Mouse (Mus musculus) midbrain, embryonic 10.5 days (tissue): ENCODE measurements around the gene Ebf1. TPM values are rescaled to one million over a fixed set of nuclear protein-coding genes. Genes with fewer than 3 reads are reported as not detected.
A peak's percentile ranks its signal among the peaks of the same experiment; 100 is the strongest.

ENCODE experiments used
- DNase-seq: peaks from one replicate; pipeline ENCODE4 v3.0.0-alpha.2; 2017; ENCODE audit warnings: low spot score
- H3K27ac ChIP-seq: fragments of 300-500 bp; sonication (generic); replicated peaks from 2 replicates; pipeline ENCODE4 v1.5.1; 2016; ENCODE audit warnings: mild to moderate bottlenecking
- H3K27me3 ChIP-seq: fragments of 300-500 bp; sonication (generic); 2 replicates; pipeline ENCODE4 v1.6.1; 2016; ENCODE audit warnings: low read depth, mild to moderate bottlenecking; ENCODE audit not compliant: poor library complexity, severe bottlenecking
- H3K36me3 ChIP-seq: fragments of 300-500 bp; sonication (generic); 2 replicates; pipeline ENCODE4 v1.6.1; 2016; ENCODE audit warnings: mild to moderate bottlenecking, moderate library complexity
- H3K4me1 ChIP-seq: fragments of 300-500 bp; sonication (generic); 2 replicates; pipeline ENCODE4 v1.6.1; 2016
- H3K4me3 ChIP-seq: fragments of 300-500 bp; sonication (generic); 2 replicates; pipeline ENCODE4 v1.5.1; 2016; ENCODE audit warnings: mild to moderate bottlenecking, moderate library complexity
- H3K9me3 ChIP-seq: fragments of 300-500 bp; sonication (generic); replicated peaks from 2 replicates; pipeline ENCODE4 v1.6.1; 2016; ENCODE audit warnings: mild to moderate bottlenecking
- WGBS: fragments of 180-500 bp; shearing (Covaris S2); methylation state at CpG from one replicate; pipeline ENCODE4 v1.1.7; 2016; 5-methylcytosine and 5-hydroxymethylcytosine counted together
- polyA plus RNA-seq: library from polyadenylated mRNA; unstranded; fragments of >200 nt; fragmentation: Nextera tagmentation; extraction: Ambion mirVana; gene quantifications from 2 replicates; pipeline ENCODE4 v1.2.1, GENCODE M21; 2016

The Ebf1 gene
- polyA plus RNA-seq, 1 experiment from 2014 or later, result 31.8 TPM

DNA sequence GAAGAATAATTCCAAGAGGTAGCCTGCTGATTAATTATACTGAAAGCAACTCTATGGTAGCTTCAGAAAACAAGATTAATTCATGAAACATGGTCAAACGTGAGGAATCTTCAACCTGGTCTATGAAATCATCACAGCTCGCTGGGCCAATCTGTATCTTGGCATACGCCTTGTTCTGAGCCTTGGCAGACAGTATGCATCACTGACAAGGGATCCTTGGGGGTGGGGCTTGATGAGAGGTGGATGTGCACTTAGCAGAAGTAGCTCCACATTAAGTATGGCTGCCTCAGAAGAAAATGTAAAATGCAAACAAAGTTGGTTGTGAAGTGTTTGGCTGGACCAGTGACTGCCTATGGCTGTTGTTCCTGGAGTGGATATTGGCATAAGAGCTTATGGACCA lies 258.1 kb downstream of the Ebf1 start:
- no peaks in the 10 kb centered on the region for H3K27me3 ChIP-seq
- no peak overlapping the region for H3K4me3 ChIP-seq
- 90% methylated on average over 3 of the region's 3 CpGs for WGBS
- H3K36me3 ChIP-seq, result no peaks in the 10 kb centered on the region
- H3K4me1 ChIP-seq, result no peaks in the 10 kb centered on the region
- DNase-seq, result no peak
- no peaks in the 10 kb centered on the region for H3K9me3 ChIP-seq
- no peak overlapping the region for H3K27ac ChIP-seq

GRCm38 (mm10) chr11:44881056-44881683 lies 264.1 kb downstream of the Ebf1 start:
- 80% methylated on average over 9 of the region's 9 CpGs for WGBS
- Histone ChIP-seq H3K4me3 (no peak overlapping the region), H3K27ac (no peak overlapping the region), H3K36me3 (no peaks in the 10 kb centered on the region), H3K9me3 (no peaks in the 10 kb centered on the region), H3K27me3 (no peaks in the 10 kb centered on the region), H3K4me1 (no peaks in the 10 kb centered on the region; the same call in 1 of the 2 replicates)
- no peak for DNase-seq

- Histone ChIP-seq H3K4me1 (no peaks in the 10 kb centered on the region; the same call in 1 of the 2 replicates), H3K27ac (no peak overlapping the region), H3K27me3 (no peaks in the 10 kb centered on the region), H3K4me3 (no peak overlapping the region), H3K36me3 (no peaks in the 10 kb centered on the region), H3K9me3 (no peaks in the 10 kb centered on the region)
- no peak for DNase-seq
- WGBS, result 55% methylated on average over 4 of the region's 4 CpGs
These were observed 265.4 kb downstream of the Ebf1 start for GRCm38 (mm10) chr11:44882476-44882970.

DNA sequence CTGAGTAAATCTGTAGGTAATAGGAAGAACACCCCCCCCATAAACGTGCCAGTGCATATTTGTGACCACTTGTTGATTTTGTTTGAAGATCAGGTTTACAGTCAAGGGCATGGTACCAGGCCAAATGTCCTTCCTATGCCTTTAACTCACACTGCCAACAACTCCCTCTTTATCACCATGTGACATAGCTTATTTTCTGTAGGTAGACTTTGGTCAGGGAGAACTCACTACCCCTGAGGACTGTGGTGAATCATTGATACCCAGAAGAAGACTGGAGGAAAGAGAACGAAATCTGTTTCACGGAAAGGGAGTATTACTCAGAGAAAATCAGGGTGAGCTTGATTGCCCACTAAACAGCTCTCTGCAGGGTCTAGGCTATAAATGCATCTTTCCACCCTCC lies 267.2 kb downstream of the Ebf1 start:
- DNase-seq, result no peak
- no peak overlapping the region for H3K27ac ChIP-seq
- H3K36me3 ChIP-seq, result no peaks in the 10 kb centered on the region
- H3K4me1 ChIP-seq, result peaks cover 4% of the 10 kb centered on the region; the same call in 1 of the 2 replicates
- 86% methylated on average over 3 of the region's 3 CpGs for WGBS
- no peaks in the 10 kb centered on the region for H3K27me3 ChIP-seq
- no peak overlapping the region for H3K4me3 ChIP-seq
- H3K9me3 ChIP-seq, result no peaks in the 10 kb centered on the region

DNA sequence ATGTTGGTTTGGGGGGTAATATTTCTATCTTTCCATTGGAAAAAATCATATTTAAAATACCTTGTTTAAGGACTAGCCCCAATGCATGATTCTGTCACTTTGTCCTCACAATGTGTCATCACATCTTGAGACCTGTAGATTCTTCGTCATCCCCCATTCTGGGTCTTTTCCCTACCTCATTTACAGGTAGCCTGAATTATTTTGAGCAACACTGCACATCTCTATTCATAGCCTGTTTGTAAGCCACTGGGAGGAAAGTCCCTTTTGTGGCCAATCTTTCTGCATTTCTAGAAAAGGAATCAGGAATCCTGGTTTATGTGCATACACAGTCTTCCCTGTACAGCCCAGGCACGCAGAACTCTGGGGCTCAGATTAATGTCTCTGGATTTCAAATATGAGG lies 269.8 kb downstream of the Ebf1 start:
- no peak for DNase-seq
- no peaks in the 10 kb centered on the region for H3K27me3 ChIP-seq
- peaks cover 15% of the 10 kb centered on the region for H3K4me1 ChIP-seq
- H3K36me3 ChIP-seq, result no peaks in the 10 kb centered on the region
- no peaks in the 10 kb centered on the region for H3K9me3 ChIP-seq
- H3K4me3 ChIP-seq, result no peak overlapping the region
- WGBS, result 95% methylated on average over 2 of the region's 2 CpGs
- H3K27ac ChIP-seq, result no peak overlapping the region

DNA sequence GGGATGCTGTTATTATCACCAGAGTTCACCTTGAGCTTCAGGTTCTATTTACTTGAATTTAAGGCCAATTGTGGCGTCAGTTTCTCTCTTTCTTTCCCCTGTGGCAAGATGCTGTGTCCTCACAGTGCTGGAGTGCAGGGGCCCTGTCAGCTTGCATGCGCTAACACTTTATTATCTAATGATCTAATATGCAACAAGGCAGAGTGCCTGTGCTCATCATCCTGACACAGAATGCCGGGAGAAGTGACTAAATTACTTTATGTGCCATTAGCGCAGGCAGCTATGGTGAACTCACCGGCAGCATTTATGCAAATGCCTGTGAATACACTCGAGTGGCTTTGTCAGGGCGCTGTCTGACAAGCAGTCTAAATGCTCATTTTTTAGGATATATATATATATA lies 270.6 kb downstream of the Ebf1 start:
- Histone ChIP-seq H3K27ac (no peak overlapping the region), H3K36me3 (no peaks in the 10 kb centered on the region)

DNA sequence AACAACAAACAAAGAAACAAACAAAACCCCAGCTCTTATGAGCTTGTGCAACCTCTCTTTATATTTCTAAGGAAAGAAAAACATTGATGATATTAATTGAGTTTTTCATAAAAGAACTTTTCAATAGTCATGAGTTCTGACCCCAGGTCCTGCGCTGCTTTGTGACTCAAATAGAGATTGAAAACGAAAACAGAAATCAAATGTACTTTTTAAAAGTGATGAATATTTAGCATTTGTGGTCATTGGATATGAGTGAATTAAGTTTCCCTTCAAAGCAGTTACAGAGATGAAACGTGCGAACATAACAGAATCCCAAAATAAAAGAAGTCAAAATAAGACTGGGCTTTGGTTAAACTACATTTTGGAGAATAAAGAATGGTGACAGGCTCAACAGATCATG lies 271.3 kb downstream of the Ebf1 start:
- no peak for DNase-seq
- H3K27me3 ChIP-seq, result no peaks in the 10 kb centered on the region
- H3K36me3 ChIP-seq, result no peaks in the 10 kb centered on the region
- WGBS, result 86% methylated on average over 4 of the region's 4 CpGs
- H3K9me3 ChIP-seq, result no peaks in the 10 kb centered on the region
- no peak overlapping the region for H3K4me3 ChIP-seq
- no peak overlapping the region for H3K27ac ChIP-seq
- peaks cover 27% of the 10 kb centered on the region for H3K4me1 ChIP-seq

More for the DNA sequence above, 270.6 kb downstream of the Ebf1 start:
- no peaks in the 10 kb centered on the region for H3K27me3 ChIP-seq
- WGBS, result 92% methylated on average over 7 of the region's 7 CpGs
- no peaks in the 10 kb centered on the region for H3K9me3 ChIP-seq
- DNase-seq, result no peak
- peaks cover 20% of the 10 kb centered on the region for H3K4me1 ChIP-seq
- H3K4me3 ChIP-seq, result no peak overlapping the region

DNA sequence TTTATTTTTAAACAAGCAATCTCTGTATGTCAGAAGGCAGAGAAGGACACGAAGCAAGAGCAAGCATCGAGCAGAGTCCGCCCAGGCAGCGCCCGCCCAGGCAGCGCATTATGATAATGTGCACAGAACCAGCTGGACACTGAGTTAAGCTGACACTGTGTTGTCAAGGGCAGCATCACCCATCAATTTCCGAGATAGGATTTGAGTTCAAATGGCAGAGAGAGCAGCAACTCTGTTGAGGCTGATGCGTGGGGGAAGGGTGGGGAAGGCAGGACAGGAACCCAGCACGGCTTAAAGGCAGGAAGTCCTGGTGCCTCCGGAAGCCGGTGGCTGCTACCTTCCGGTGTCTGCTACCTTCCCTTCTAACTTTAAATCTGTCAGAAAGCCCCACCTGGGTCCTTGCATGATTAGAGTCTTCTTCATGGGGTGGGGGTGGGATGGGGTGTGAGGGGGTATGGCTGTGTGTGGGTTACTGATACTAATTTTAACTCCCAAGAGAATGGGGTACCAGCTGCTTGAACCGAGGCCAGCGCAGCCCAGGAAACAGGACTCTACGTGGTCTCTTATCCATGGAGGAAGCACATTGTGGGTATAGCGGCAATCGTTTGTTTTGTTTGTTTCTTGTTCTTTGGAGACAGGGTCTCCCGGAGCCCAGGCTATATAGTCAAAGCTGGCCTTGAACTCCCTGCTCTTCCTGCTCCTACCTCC lies 275.9 kb downstream of the Ebf1 start:
- no peaks in the 10 kb centered on the region for H3K36me3 ChIP-seq
- peaks cover 42% of the 10 kb centered on the region for H3K4me1 ChIP-seq
- H3K4me3 ChIP-seq, result no peak overlapping the region
- peak overlapping the region; percentile 69 for H3K27ac ChIP-seq
- 70% methylated on average over 18 of the region's 18 CpGs for WGBS
- H3K27me3 ChIP-seq, result no peaks in the 10 kb centered on the region
- DNase-seq, result peak; percentile 48
- no peaks in the 10 kb centered on the region for H3K9me3 ChIP-seq

DNA sequence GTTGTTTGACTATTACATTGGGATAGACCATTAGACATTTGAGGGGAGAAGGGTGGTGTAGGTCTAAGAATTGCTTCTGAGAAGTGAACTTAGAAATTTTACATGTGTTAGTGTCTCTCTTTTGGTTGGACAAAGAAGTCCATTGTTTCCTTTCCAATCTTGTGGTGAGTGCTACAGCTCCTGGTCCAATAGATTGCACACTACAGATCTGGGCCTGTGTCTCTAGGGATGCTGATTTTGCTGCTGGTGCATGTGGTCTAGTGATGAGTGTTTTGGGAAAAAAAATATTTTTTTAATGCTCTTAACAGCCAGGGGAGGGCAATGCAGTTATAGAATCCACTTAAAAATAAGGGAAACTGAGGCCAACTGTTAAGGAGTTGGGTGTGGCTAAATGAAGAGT lies 276.9 kb downstream of the Ebf1 start:
- DNase-seq, result no peak
- peaks cover 40% of the 10 kb centered on the region for H3K4me1 ChIP-seq
- H3K9me3 ChIP-seq, result no peaks in the 10 kb centered on the region
- no peaks in the 10 kb centered on the region for H3K36me3 ChIP-seq
- no peaks in the 10 kb centered on the region for H3K27me3 ChIP-seq
- no peak overlapping the region for H3K4me3 ChIP-seq
- no peak overlapping the region for H3K27ac ChIP-seq

DNA sequence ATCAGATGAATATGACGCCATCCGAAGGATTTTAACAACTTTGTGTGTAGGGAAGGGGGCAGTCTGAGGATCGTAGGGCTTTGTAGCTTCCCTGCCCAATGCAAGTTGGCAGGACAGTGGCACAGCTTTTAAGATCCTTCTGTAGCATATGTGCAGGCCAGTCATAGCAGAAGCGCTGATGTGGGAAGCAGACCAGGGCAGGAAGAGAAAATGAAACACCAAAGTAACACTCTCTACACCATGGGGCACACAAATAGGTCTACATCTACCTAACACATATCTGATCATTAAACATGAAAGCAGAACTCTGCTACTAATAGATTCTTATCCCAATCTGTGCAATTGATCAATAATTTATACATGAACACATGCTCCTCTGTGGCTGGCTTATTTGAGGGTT lies 277.7 kb downstream of the Ebf1 start:
- 92% methylated on average over 4 of the region's 4 CpGs for WGBS

DNA sequence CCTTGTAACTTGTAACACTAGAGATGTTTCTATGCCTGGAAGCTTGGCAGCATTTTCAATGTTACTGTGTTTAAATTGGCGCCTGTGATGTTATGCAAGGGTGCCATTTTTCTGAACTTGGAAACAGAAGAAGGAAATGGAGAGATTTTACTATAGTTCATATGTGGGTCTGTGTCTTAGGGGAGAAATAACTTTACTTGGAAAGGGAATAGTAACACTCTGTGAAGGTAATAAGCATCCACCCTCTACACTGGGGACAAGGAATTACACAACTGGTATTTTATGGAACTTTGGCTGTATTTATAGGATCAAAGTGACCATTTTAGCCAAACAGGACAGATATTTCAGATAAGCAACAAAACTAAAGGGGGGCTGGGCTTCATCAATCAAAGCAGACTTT lies 278.8 kb downstream of the Ebf1 start:
- 94% methylated on average over 1 of the region's 1 CpGs for WGBS
- H3K9me3 ChIP-seq, result no peaks in the 10 kb centered on the region

More for the DNA sequence above, 277.7 kb downstream of the Ebf1 start:
- H3K36me3 ChIP-seq, result no peaks in the 10 kb centered on the region
- no peak for DNase-seq
- H3K9me3 ChIP-seq, result no peaks in the 10 kb centered on the region
- H3K27ac ChIP-seq, result no peak overlapping the region
- H3K4me3 ChIP-seq, result no peak overlapping the region
- peaks cover 48% of the 10 kb centered on the region for H3K4me1 ChIP-seq
- no peaks in the 10 kb centered on the region for H3K27me3 ChIP-seq

GRCm38 (mm10) chr11:44897140-44897665 lies 280.1 kb downstream of the Ebf1 start:
- Histone ChIP-seq H3K36me3 (no peaks in the 10 kb centered on the region), H3K27ac (peak overlapping the region; percentile 43; the same call in 1 of the 2 replicates), H3K9me3 (no peaks in the 10 kb centered on the region), H3K4me3 (no peak overlapping the region), H3K4me1 (peaks cover 58% of the 10 kb centered on the region), H3K27me3 (no peaks in the 10 kb centered on the region; the same call in 1 of the 2 replicates)
- DNase-seq, result no peak
- 77% methylated on average over 10 of the region's 10 CpGs for WGBS

More for the DNA sequence above, 278.8 kb downstream of the Ebf1 start:
- Histone ChIP-seq H3K4me1 (peaks cover 58% of the 10 kb centered on the region), H3K36me3 (no peaks in the 10 kb centered on the region), H3K27me3 (no peaks in the 10 kb centered on the region), H3K27ac (no peak overlapping the region), H3K4me3 (no peak overlapping the region)
- DNase-seq, result no peak

DNA sequence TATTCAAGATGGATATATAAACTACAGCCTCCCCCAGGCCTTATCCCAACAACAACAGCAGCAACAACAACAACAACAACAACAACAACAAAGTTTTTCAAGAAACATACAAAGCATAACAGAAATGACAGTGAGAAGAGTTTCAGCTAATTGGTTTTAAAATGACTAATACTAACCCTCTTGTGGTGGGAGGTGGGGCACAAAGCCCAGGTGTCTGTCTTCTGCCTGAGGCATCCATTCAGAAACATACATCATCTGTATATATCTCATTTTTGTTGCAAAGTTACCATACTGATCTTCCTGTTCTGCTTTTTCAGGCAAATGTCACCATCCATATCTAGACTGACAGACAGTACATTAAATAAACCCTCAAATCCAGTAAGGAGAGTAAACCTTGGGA lies 282.4 kb downstream of the Ebf1 start:
- Histone ChIP-seq H3K4me3 (no peak overlapping the region), H3K36me3 (no peaks in the 10 kb centered on the region), H3K27me3 (no peaks in the 10 kb centered on the region; the same call in 1 of the 2 replicates), H3K4me1 (peaks cover 63% of the 10 kb centered on the region), H3K9me3 (no peaks in the 10 kb centered on the region), H3K27ac (peak overlapping the region; percentile 77)
- no peak for DNase-seq
